Mouse (Mus musculus) A20 (cell line): ENCODE results near the gene Gins2.

ENCODE experiments used
- DNase-seq: peaks from one replicate; pipeline ENCODE4 v3.0.0-alpha.2; 2011; ENCODE audit warnings: low read depth, low spot score

Gene Gins2

GRCm38 (mm10) chr8:120530954-120531656 is 58.0 kb downstream of the Gins2 start:
- DNase-seq = no peak

GRCm38 (mm10) chr8:120529226-120529625 is 59.9 kb downstream of the Gins2 start:
- peak; percentile 89 for DNase-seq
